ENCODE assay signal across 26 mouse cellular contexts in genomic region chr12:91204330-91204729, GRCm38 (mm10).
DNase-seq lines count a peak whose midpoint lies in the region; ATAC-seq and TF ChIP-seq lines count a peak whose summit lies in the region.
"Had no signal": no experiment of that assay in that cellular context is flagged by ENCODE, and none has a peak within 500 bp of the region (broad histone marks: within the 10 kb centered on the region; RNA-seq: fewer than 3 reads in every experiment).

No protein-coding gene starts in this region.

- TF ChIP-seq POLR2A in brain, embryonic 14.5 days (IDR thresholded peaks at IDR 0.05; ENCODE audit: borderline replicate concordance, extremely low read depth, insufficient read depth, insufficient read length, poor library complexity, severe bottlenecking): no peak

- DNase-seq in layer of hippocampus, adult 11-12 months (ENCODE audit: low spot score): peak; percentile 8
- DNase-seq in layer of hippocampus, postnatal 25 days (ENCODE audit: extremely low spot score in 1 of 2, low spot score in 1 of 2): no peak
- DNase-seq in brain, embryonic 14.5 days (ENCODE audit: low read depth): peak; percentile 91
- peak; percentile 8 to 11 for DNase-seq in frontal cortex, postnatal 10 days (ENCODE audit: low spot score in 2 of 2)
- no peak for DNase-seq in heart, postnatal 14 days
- no peak for DNase-seq in heart, postnatal 25 days (ENCODE audit: low spot score)
- DNase-seq in liver: no peak
- DNase-seq: adrenal gland, postnatal 25 days; cerebellum, adult 9-10 months; gastrocnemius, postnatal 10 days; heart, postnatal 10 days; kidney, adult 9 months; kidney, postnatal 14 days; lung, embryonic 14.5 days; lung, postnatal 36 days; thymus, adult 18-20 months; thymus, postnatal 4 days had no signal

- H3K9me3 ChIP-seq in forebrain, embryonic 12.5 days: no peaks in the 10 kb centered on the region
- H3K9me3 ChIP-seq: intestine, embryonic 15.5 days; megakaryocyte, embryonic 14.5 days; neural tube, embryonic 13.5 days had no signal

- peak; percentile 82; the same call in 1 of the 2 replicates for ATAC-seq in forebrain, embryonic 12.5 days (ENCODE audit: low FRiP score)
- ATAC-seq: intestine, embryonic 15.5 days; midbrain, embryonic 16.5 days had no signal

- no peak overlapping the region for H3K4me3 ChIP-seq in forebrain, embryonic 12.5 days (replicated peaks)
- H3K4me3 ChIP-seq: intestine, embryonic 15.5 days; megakaryocyte, embryonic 14.5 days; myocyte; neural tube, embryonic 13.5 days had no signal

- H3K36me3 ChIP-seq in forebrain, embryonic 12.5 days (replicated peaks): no peaks in the 10 kb centered on the region
- H3K36me3 ChIP-seq: intestine, embryonic 15.5 days; neural tube, embryonic 13.5 days had no signal

- intact Hi-C loops in heart, postnatal 14 days (cut with DNase I): no loop called here
- intact Hi-C loops in heart, postnatal 25 days (cut with DNase I): no loop called here

- WGBS in forebrain, embryonic 12.5 days: 38% methylated on average over 3 of the region's 3 CpGs

- H3K27me3 ChIP-seq in forebrain, embryonic 12.5 days: no peaks in the 10 kb centered on the region
- H3K27me3 ChIP-seq: intestine, embryonic 15.5 days; megakaryocyte, embryonic 14.5 days; neural tube, embryonic 13.5 days had no signal

- H3K4me2 ChIP-seq in forebrain, embryonic 12.5 days: no peak overlapping the region
- H3K4me2 ChIP-seq: heart, embryonic 11.5 days; hindbrain, embryonic 14.5 days; intestine, embryonic 15.5 days; lung, embryonic 14.5 days; neural tube, embryonic 13.5 days had no signal

- no peak overlapping the region for H3K9ac ChIP-seq in forebrain, embryonic 12.5 days
- H3K9ac ChIP-seq: hindbrain, embryonic 14.5 days; intestine, embryonic 15.5 days; liver, embryonic 14.5 days; lung, embryonic 14.5 days; neural tube, embryonic 13.5 days had no signal

- 0 out of 2 replicates have a peak overlapping the region, but pooled peaks have one; percentile 56 for H3K27ac ChIP-seq in forebrain, embryonic 12.5 days
- H3K27ac ChIP-seq: hindbrain, embryonic 14.5 days; intestine, embryonic 15.5 days; liver, embryonic 14.5 days; neural tube, embryonic 13.5 days had no signal

- TF ChIP-seq CTCF in brain, embryonic 14.5 days (IDR thresholded peaks at IDR 0.05; ENCODE audit: borderline replicate concordance, extremely low read depth, insufficient read depth, insufficient read length): no peak

- H3K4me1 ChIP-seq in forebrain, embryonic 12.5 days: peaks cover 6% of the 10 kb centered on the region; the same call in 1 of the 2 replicates
- H3K4me1 ChIP-seq: intestine, embryonic 15.5 days; megakaryocyte, embryonic 14.5 days; neural tube, embryonic 13.5 days had no signal

Comparison
In these comparisons a context has a peak if more than half of its experiments do, and no peak if none do; other contexts are left out.
1. DNase-seq: peak in layer of hippocampus, adult 11-12 months (single experiment), brain, embryonic 14.5 days (single experiment) and frontal cortex, postnatal 10 days (2 of 2); none in layer of hippocampus, postnatal 25 days (0 of 2), heart, postnatal 14 days (0 of 2), heart, postnatal 25 days (single experiment) and liver (single experiment).